Mouse (Mus musculus) hindbrain, postnatal 0 days (tissue): ENCODE measurements around the gene Stard13. TPM values are rescaled to one million over a fixed set of nuclear protein-coding genes. Genes with fewer than 3 reads are reported as not detected.

Experiments used
- ATAC-seq: fragments of 200-750 bp; cut with Nextera tagmentation; 2 replicates; pipeline ENCODE4 v1.8.0; 2017; ENCODE audit warnings: mild to moderate bottlenecking, moderate TSS enrichment, moderate library complexity
- DNase-seq: peaks from one replicate; pipeline ENCODE4 v3.0.0-alpha.2; 2015; ENCODE audit warnings: low spot score
- H3K27ac ChIP-seq: fragments of 300-500 bp; sonication (generic); 2 replicates; pipeline ENCODE4 v1.5.1; 2014; ENCODE audit warnings: mild to moderate bottlenecking
- H3K27me3 ChIP-seq: fragments of 300-500 bp; sonication (generic); 2 replicates; pipeline ENCODE4 v1.6.1; 2014; ENCODE audit warnings: low read length, mixed read lengths; ENCODE audit not compliant: insufficient read depth
- H3K36me3 ChIP-seq: fragments of 300-500 bp; sonication (generic); 2 replicates; pipeline ENCODE4 v1.6.1; 2014; ENCODE audit warnings: low read length, mixed read lengths; ENCODE audit not compliant: insufficient read depth
- H3K4me1 ChIP-seq: fragments of 300-500 bp; sonication (generic); 2 replicates; pipeline ENCODE4 v1.6.1; 2014; ENCODE audit warnings: antibody characterized with exemption, low read length, mixed read lengths; ENCODE audit not compliant: insufficient read depth
- H3K4me2 ChIP-seq: fragments of 300-500 bp; sonication (generic); 2 replicates; pipeline ENCODE4 v1.6.1; 2014; ENCODE audit warnings: low read depth, mild to moderate bottlenecking, low read length, moderate library complexity, mixed read lengths
- H3K4me3 ChIP-seq: fragments of 300-500 bp; sonication (generic); 2 replicates; pipeline ENCODE4 v1.5.1; 2014; ENCODE audit warnings: low read length
- H3K9ac ChIP-seq: fragments of 300-500 bp; sonication (generic); replicated peaks from 2 replicates; pipeline ENCODE4 v1.6.1; 2014; ENCODE audit warnings: mild to moderate bottlenecking, low read length, moderate library complexity, mixed read lengths
- H3K9me3 ChIP-seq: fragments of 300-500 bp; sonication (generic); 2 replicates; pipeline ENCODE4 v1.6.1; 2016; ENCODE audit warnings: low read length, mixed read lengths
- CTCF ChIP-seq: IDR thresholded peaks from 2 replicates; pipeline ENCODE4 v1.5.1; 2016; ENCODE audit warnings: antibody characterized with exemption, control low read depth, low read depth
- WGBS: fragments of 180-500 bp; shearing (Covaris S2); extraction: QIAGEN DNeasy Blood & Tissue Kit; methylation state at CpG from one replicate; pipeline ENCODE4 v1.1.7; 2014; 5-methylcytosine and 5-hydroxymethylcytosine counted together
- polyA plus RNA-seq: library from polyadenylated mRNA; unstranded; fragments of >200 nt; fragmentation: Nextera tagmentation; extraction: Ambion mirVana; gene quantifications from 2 replicates; pipeline ENCODE4 v1.2.1, GENCODE M21; 2015
- total RNA-seq: library from RNA; depleted of rRNA; stranded (reverse); fragments of >200 nt; gene quantifications from 2 replicates; pipeline ENCODE4 v1.2.3, GENCODE M21; 2014

Stard13 gene
- total and polyA plus RNA-seq, 2 experiments from 2014 or later = 2.8 to 14.7 TPM

- 87% methylated on average over 8 of the region's 8 CpGs for WGBS
- Histone ChIP-seq H3K27me3 (no peaks in the 10 kb centered on the region), H3K27ac (no peak overlapping the region), H3K36me3 (no peaks in the 10 kb centered on the region), H3K4me1 (peaks cover 5% of the 10 kb centered on the region; the same call in 1 of the 2 replicates), H3K4me2 (no peak overlapping the region), H3K9ac (no peak overlapping the region), H3K4me3 (no peak overlapping the region), H3K9me3 (no peaks in the 10 kb centered on the region)
- ATAC-seq (no peak), DNase-seq (no peak)
- TF ChIP-seq CTCF = no peak
Observed at GRCm38 (mm10) chr5:151085749-151086148, 147.9 kb downstream of the Stard13 start.

GRCm38 (mm10) chr5:151080276-151080675 lies 153.4 kb downstream of the Stard13 start:
- H3K4me1 ChIP-seq = no peaks in the 10 kb centered on the region
- no peaks in the 10 kb centered on the region for H3K9me3 ChIP-seq
- no peak overlapping the region for H3K4me3 ChIP-seq
- no peaks in the 10 kb centered on the region for H3K36me3 ChIP-seq
- no peak overlapping the region for H3K27ac ChIP-seq
- DNase-seq = no peak
- 77% methylated on average over 4 of the region's 4 CpGs for WGBS
- ATAC-seq = no peak
- no peak overlapping the region for H3K4me2 ChIP-seq
- no peak for TF ChIP-seq CTCF
- no peaks in the 10 kb centered on the region for H3K27me3 ChIP-seq
- H3K9ac ChIP-seq = no peak overlapping the region

- Histone ChIP-seq H3K4me2 (no peak overlapping the region), H3K4me1 (no peaks in the 10 kb centered on the region), H3K36me3 (no peaks in the 10 kb centered on the region), H3K9ac (no peak overlapping the region), H3K9me3 (no peaks in the 10 kb centered on the region), H3K27me3 (no peaks in the 10 kb centered on the region), H3K27ac (no peak overlapping the region), H3K4me3 (no peak overlapping the region)
- 99% methylated on average over 2 of the region's 2 CpGs for WGBS
- ATAC-seq (no peak), DNase-seq (no peak)
- no peak for TF ChIP-seq CTCF
Observed at GRCm38 (mm10) chr5:151077953-151078352, 155.7 kb downstream of the Stard13 start.

GRCm38 (mm10) chr5:151076917-151077316 lies 156.7 kb downstream of the Stard13 start:
- WGBS = 65% methylated on average over 3 of the region's 3 CpGs
- Histone ChIP-seq H3K4me2 (no peak overlapping the region), H3K4me3 (no peak overlapping the region), H3K9me3 (no peaks in the 10 kb centered on the region), H3K27me3 (no peaks in the 10 kb centered on the region), H3K4me1 (no peaks in the 10 kb centered on the region), H3K9ac (no peak overlapping the region), H3K36me3 (no peaks in the 10 kb centered on the region), H3K27ac (no peak overlapping the region)
- DNase-seq (no peak), ATAC-seq (no peak)
- no peak for TF ChIP-seq CTCF

GRCm38 (mm10) chr5:151074282-151074681 lies 159.4 kb downstream of the Stard13 start:
- WGBS = 78% methylated on average over 4 of the region's 4 CpGs

GRCm38 (mm10) chr5:151071430-151071829 lies 162.2 kb downstream of the Stard13 start:
- no peak overlapping the region for H3K4me2 ChIP-seq
- no peaks in the 10 kb centered on the region for H3K27me3 ChIP-seq
- no peak overlapping the region for H3K27ac ChIP-seq
- ATAC-seq (no peak), DNase-seq (no peak)
- WGBS = 68% methylated on average over 6 of the region's 6 CpGs
- H3K9ac ChIP-seq = no peak overlapping the region
- H3K9me3 ChIP-seq = no peaks in the 10 kb centered on the region
- no peaks in the 10 kb centered on the region for H3K36me3 ChIP-seq
- TF ChIP-seq CTCF = no peak
- H3K4me1 ChIP-seq = no peaks in the 10 kb centered on the region
- H3K4me3 ChIP-seq = no peak overlapping the region

More at GRCm38 (mm10) chr5:151074282-151074681, 159.4 kb downstream of the Stard13 start:
- Histone ChIP-seq H3K27ac (no peak overlapping the region), H3K27me3 (no peaks in the 10 kb centered on the region), H3K4me3 (no peak overlapping the region), H3K36me3 (no peaks in the 10 kb centered on the region), H3K9ac (no peak overlapping the region), H3K4me1 (no peaks in the 10 kb centered on the region), H3K9me3 (no peaks in the 10 kb centered on the region), H3K4me2 (no peak overlapping the region)
- DNase-seq (no peak), ATAC-seq (no peak)
- no peak for TF ChIP-seq CTCF

- Histone ChIP-seq H3K9me3 (no peaks in the 10 kb centered on the region), H3K9ac (no peak overlapping the region), H3K4me3 (no peak overlapping the region), H3K27ac (no peak overlapping the region), H3K4me1 (no peaks in the 10 kb centered on the region), H3K36me3 (no peaks in the 10 kb centered on the region), H3K27me3 (no peaks in the 10 kb centered on the region), H3K4me2 (no peak overlapping the region)
- 70% methylated on average over 6 of the region's 6 CpGs for WGBS
- ATAC-seq = no peak
- no peak for DNase-seq
- no peak for TF ChIP-seq CTCF
Observed at GRCm38 (mm10) chr5:151070896-151071295, 162.7 kb downstream of the Stard13 start.
